Mouse (Mus musculus) c-Kit-positive CD71-positive TER-119-positive erythroid progenitor cells, embryonic 14.5 days (primary cell): ENCODE measurements at regions not wholly inside any gene's neighbourhood (a gene's known extent, or its start where the extent isn't known, plus 50 kb on each side); places are given as distances from the start of the nearest gene placed in this dataset.

Experiments used
- DNase-seq: peaks from one replicate; pipeline ENCODE4 v3.0.0-alpha.2; 2013; ENCODE audit warnings: low spot score

DNA sequence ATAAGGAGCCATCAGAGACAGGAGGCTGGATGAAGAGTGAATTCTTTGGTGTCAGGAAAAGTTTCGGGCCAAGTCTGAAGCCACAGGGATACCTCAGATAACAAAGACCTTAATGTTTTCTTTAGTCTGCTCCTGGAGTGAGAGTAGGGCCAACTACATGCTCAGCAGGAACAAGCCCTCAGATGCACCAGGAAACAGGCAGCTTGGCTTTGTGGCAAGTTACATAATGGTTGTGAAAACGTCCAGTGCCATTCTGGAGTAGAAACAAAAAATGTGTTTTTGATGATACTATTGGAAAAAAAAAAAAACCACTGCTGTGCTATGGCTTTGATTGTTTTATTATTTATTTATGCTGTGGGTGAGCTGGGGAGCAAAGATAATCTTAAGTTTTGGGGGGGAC lies 452.2 kb upstream of the Mon1b start:
- DNase-seq: no peak

DNA sequence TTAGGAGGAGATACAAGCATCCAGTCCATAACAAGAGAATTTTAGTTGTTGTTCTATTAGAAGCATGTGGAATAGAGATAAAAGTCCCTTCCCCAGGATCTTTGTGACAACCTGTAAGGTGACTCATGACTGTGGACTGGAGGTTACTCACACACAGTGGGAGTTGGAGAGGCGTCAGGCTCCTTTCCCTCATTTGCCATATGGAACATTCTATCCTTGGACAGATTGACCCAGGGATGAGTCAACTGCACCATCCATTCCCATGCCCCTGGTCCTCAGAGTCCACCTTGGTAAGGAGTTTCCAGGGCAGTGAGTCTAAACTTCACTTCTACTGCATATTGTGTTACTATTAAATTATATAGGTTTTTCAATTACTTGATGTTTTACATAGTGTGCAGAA lies 444.9 kb upstream of the Mon1b start:
- DNase-seq: no peak

GRCm38 (mm10) chr8:113191537-113191936 lies 443.9 kb upstream of the Mon1b start:
- DNase-seq: no peak
